Mouse (Mus musculus) MN1 (cell line): ENCODE data around the gene Rbbp4.

Source experiments
- DNase-seq: peaks from one replicate; pipeline ENCODE4 v3.0.0-alpha.2; 2016; ENCODE audit warnings: low spot score

The Rbbp4 gene

DNA sequence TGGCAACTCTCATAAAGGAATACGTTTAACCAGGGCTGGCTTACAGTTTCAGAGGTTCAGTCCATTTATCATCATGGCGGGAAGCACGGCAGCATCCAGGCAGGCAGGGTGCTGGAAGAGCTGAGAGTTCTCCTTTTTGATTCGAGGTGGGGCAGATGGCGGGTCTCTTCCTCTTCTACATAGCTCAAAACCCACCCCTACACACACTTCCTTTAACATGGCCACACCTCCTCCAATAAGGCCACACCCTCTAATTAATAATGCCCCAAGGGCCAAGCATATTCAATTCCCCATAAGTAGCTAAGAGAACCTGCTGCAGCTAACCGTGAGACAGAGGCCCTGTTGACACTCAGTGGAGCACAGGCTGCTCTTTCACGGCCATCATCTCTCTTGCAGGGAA lies 42.3 kb downstream of the Rbbp4 start:
- no peak for DNase-seq

GRCm38 (mm10) chr4:129289671-129290070 lies 45.5 kb downstream of the Rbbp4 start:
- no peak for DNase-seq

GRCm38 (mm10) chr4:129288067-129288466 lies 47.1 kb downstream of the Rbbp4 start:
- DNase-seq: peak; percentile 92

GRCm38 (mm10) chr4:129287472-129287981 lies 47.6 kb downstream of the Rbbp4 start, which contains the start of gene Sync:
Gene Sync, plus strand, starts transcription at chr4:129287617.
- DNase-seq: peak; percentile 79

DNA sequence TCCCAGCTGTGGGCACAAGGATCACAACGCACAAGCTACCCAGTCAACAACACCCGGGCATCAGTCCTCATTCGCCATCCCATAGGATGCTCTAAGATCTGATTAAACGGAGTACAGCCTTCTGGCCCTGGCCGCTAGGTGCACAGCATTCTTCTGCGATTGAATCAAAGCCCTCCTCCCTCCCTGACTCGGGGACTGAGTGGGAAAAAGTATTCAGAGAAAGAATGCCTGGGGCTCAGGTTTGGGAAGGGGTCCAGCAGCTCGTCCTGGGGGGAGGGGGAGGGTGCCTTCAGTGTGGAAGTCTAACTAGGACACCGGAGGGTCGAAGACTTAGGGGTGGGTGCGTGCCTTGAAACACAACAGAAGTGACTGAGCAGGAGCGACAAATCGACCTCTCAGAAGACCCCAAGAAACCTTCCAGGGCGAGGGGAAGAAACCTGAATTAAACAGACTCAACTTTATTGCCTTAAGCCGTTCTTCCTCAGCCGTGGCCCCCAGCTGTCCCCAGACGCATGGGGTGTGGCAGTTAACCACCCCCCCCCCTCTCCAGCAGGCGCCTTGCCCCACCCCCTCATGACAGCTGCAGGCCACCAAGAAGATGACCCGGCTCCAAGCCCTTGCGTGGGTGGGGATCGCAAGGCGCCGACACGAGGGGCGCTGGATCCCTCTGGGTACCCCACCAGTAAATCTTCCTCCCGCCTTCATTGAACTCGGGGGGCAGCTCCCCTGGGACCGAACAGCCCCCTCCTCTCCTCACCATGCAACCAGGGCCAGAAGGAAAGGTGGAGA lies 48.3 kb downstream of the Rbbp4 start:
- peak; percentile 77 for DNase-seq

GRCm38 (mm10) chr4:129286001-129286682 lies 49.0 kb downstream of the Rbbp4 start:
- peak; percentile 75 for DNase-seq

- no peak for DNase-seq
These were observed 50.5 kb downstream of the Rbbp4 start for GRCm38 (mm10) chr4:129284685-129285084.

- no peak for DNase-seq
These were observed 51.9 kb downstream of the Rbbp4 start for GRCm38 (mm10) chr4:129283226-129283625.

DNA sequence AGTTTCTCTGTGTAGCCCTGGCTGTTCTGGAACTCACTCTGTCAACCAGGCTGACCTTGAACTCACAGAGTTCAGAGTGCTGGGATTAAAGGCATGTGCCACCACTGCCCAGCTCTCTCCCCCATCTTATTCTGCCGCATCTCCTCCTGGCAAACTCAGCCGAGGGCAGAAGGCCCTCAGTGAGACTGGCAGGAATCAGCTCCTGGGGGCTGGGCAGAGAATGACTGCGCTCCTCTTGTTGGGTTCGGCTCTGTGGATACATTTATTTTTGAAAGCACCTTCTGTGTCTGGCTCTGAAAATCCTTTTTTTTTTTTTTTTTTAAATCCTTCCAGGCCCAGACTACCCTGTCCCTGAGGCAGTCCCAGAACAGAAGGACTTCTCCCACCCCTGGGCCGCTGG lies 52.4 kb downstream of the Rbbp4 start:
- no peak for DNase-seq

DNA sequence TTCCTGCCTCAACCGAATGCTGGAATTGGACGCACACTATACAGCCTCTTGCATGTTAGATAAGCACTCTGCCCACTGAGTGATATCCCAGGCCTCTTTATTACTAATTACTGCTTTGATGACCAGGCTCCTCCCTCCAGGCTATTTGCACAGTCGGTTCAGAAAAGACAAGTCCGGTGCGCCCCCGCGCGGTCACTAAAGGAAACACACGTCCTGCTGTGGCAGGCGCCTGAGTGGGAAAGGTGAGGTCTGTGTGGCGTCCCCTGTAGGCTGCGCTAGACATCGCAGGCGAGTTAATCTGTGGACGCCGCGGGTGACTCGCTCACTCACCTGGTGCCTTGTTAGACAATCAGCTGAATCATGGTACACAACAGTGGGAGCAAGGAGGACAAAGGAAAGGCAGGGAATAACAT lies 58.7 kb downstream of the Rbbp4 start:
- DNase-seq: peak; percentile 96

- DNase-seq: peak; percentile 91
These were observed 62.5 kb downstream of the Rbbp4 start for GRCm38 (mm10) chr4:129272756-129273046.

- no peak for DNase-seq
These were observed 63.0 kb downstream of the Rbbp4 start for GRCm38 (mm10) chr4:129271991-129272755.

GRCm38 (mm10) chr4:129268698-129269097 lies 66.5 kb downstream of the Rbbp4 start:
- no peak for DNase-seq

GRCm38 (mm10) chr4:129266821-129267220 lies 68.3 kb downstream of the Rbbp4 start:
- DNase-seq: no peak

DNA sequence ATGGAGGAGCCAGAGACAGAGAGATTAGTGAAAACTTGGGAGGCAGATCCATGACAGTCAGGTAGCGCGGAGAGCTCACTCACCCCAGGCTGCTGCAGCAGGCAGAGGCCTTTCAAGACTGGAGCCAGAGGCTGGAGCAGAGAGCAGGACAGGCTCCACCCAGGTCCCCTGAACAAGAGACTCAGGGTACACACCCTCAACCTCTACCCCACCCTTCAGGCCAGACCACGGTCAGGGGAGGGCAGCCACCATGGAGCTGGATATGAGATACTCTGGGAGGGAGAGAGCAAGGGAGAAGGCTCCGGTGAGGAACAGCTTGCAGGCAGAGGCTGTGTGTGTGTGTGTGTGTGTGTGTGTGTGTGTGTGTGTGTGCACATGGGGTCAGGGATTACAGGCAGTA lies 69.0 kb downstream of the Rbbp4 start:
- no peak for DNase-seq

- peak; percentile 97 for DNase-seq
These were observed 71.7 kb downstream of the Rbbp4 start for GRCm38 (mm10) chr4:129263225-129264021.

GRCm38 (mm10) chr4:129261196-129261595 lies 74.0 kb downstream of the Rbbp4 start, which contains the start of gene C77080:
Gene C77080, minus strand, starts transcription at chr4:129261404.
- DNase-seq: no peak

GRCm38 (mm10) chr4:129260678-129261077 lies 74.5 kb downstream of the Rbbp4 start:
- peak; percentile 62 for DNase-seq

DNA sequence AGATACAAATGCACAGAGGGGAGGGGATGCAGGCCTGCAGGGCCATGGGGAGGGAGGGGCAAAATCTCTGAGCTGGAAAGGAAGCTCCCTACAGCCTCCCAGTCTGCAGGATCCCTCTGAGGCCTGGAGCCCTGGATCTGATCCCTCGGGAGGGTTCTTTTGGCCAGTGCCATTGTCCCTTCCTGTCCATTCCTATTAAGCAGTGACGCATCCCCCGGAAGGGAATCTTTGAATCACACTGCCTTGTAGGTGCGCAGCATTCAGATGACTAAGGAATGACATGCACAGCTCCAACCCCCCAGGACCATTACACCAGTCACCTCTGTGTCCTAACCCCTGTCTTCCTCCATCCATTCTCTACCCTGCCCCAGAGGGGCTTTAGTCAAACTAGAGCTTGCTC lies 76.1 kb downstream of the Rbbp4 start:
- peak; percentile 79 for DNase-seq
